Mouse (Mus musculus): ENCODE measurements around the gene Slit3. TPM values are rescaled to one million over a fixed set of nuclear protein-coding genes. Genes with fewer than 3 reads are reported as not detected.

Gene Slit3
- polyA plus RNA-seq, 2 experiments: 32.9 to 33.0 TPM

GRCm38 (mm10) chr11:35366611-35367010 is 245.6 kb downstream of the Slit3 start:
- no peaks in the 10 kb centered on the region for H3K9me3 ChIP-seq (ENCODE audit: control insufficient read depth, low read length)
- peaks cover 33% of the 10 kb centered on the region for H3K4me1 ChIP-seq (ENCODE audit: control insufficient read depth, insufficient read depth, low read length)
- no peak overlapping the region for H3K4me2 ChIP-seq (replicated peaks; ENCODE audit: low read depth, low read length, severe bottlenecking)
- WGBS: 84% methylated on average over 4 of the region's 4 CpGs
- ATAC-seq (ENCODE audit: low FRiP score, low read depth): no peak
- H3K27me3 ChIP-seq (ENCODE audit: control insufficient read depth, insufficient read depth, low read length): no peaks in the 10 kb centered on the region
- TF ChIP-seq POLR2A (IDR thresholded peaks at IDR 0.05; ENCODE audit: borderline replicate concordance, extremely low read depth, insufficient read depth, insufficient read length): no peak
- H3K4me3 ChIP-seq (replicated peaks; ENCODE audit: low read length): no peak overlapping the region
- no peak for DNase-seq (ENCODE audit: low spot score)
- no peak overlapping the region for H3K27ac ChIP-seq (replicated peaks; ENCODE audit: low read depth, low read length)
- no peaks in the 10 kb centered on the region for H3K36me3 ChIP-seq (ENCODE audit: control insufficient read depth, insufficient read depth, low read length)
- H3K9ac ChIP-seq (ENCODE audit: low read depth, low read length, severe bottlenecking): no peak overlapping the region

DNA sequence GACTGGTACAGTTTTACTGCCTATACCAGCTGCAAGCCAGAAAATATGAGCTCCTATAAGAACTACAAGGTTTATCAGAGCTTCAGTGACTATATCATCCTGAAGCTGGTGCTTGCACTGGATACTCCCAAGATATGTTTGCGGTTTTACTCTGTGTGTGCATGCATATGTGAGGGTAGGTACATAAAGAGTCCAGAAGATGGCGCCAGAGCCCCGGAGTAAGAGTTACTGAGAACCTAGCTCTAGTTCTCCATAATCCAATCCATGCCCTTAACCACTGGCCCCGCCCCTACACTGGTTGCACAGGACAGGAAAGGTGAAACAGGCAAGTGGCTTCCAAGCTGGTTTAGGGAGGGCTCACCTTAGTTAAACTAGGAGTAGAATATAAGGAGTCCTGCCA is 246.2 kb downstream of the Slit3 start:
- no peaks in the 10 kb centered on the region for H3K27me3 ChIP-seq (ENCODE audit: control insufficient read depth, insufficient read depth, low read length)
- H3K36me3 ChIP-seq (ENCODE audit: control insufficient read depth, insufficient read depth, low read length): no peaks in the 10 kb centered on the region
- H3K4me3 ChIP-seq (replicated peaks; ENCODE audit: low read length): no peak overlapping the region
- no peak overlapping the region for H3K9ac ChIP-seq (ENCODE audit: low read depth, low read length, severe bottlenecking)
- ATAC-seq (ENCODE audit: low FRiP score, low read depth) (no peak), DNase-seq (ENCODE audit: low spot score) (no peak)
- 86% methylated on average over 4 of the region's 4 CpGs for whole genome bisulfite sequencing
- H3K27ac ChIP-seq (replicated peaks; ENCODE audit: low read depth, low read length): no peak overlapping the region
- no peak for TF ChIP-seq POLR2A (IDR thresholded peaks at IDR 0.05; ENCODE audit: borderline replicate concordance, extremely low read depth, insufficient read depth, insufficient read length)
- H3K4me2 ChIP-seq (replicated peaks; ENCODE audit: low read depth, low read length, severe bottlenecking): no peak overlapping the region
- peaks cover 28% of the 10 kb centered on the region for H3K4me1 ChIP-seq (ENCODE audit: control insufficient read depth, insufficient read depth, low read length)
- 0 out of 2 replicates have a peak, but pooled peaks cover under 1% of the 10 kb centered on the region for H3K9me3 ChIP-seq (ENCODE audit: control insufficient read depth, low read length)

GRCm38 (mm10) chr11:35369964-35370363 is 248.9 kb downstream of the Slit3 start:
- Histone ChIP-seq H3K27me3 (ENCODE audit: control insufficient read depth, insufficient read depth, low read length) (no peaks in the 10 kb centered on the region), H3K4me2 (replicated peaks; ENCODE audit: low read depth, low read length, severe bottlenecking) (no peak overlapping the region), H3K9ac (ENCODE audit: low read depth, low read length, severe bottlenecking) (no peak overlapping the region), H3K4me3 (replicated peaks; ENCODE audit: low read length) (no peak overlapping the region), H3K27ac (replicated peaks; ENCODE audit: low read depth, low read length) (no peak overlapping the region), H3K9me3 (ENCODE audit: control insufficient read depth, low read length) (peaks cover 5% of the 10 kb centered on the region; the same call in 1 of the 2 replicates), H3K36me3 (ENCODE audit: control insufficient read depth, insufficient read depth, low read length) (no peaks in the 10 kb centered on the region), H3K4me1 (ENCODE audit: control insufficient read depth, insufficient read depth, low read length) (peaks cover 22% of the 10 kb centered on the region; the same call in 1 of the 2 replicates)
- DNase-seq (ENCODE audit: low spot score): no peak
- no peak for ATAC-seq (ENCODE audit: low FRiP score, low read depth)
- 28% methylated on average over 7 of the region's 7 CpGs for WGBS
- TF ChIP-seq POLR2A (IDR thresholded peaks at IDR 0.05; ENCODE audit: borderline replicate concordance, extremely low read depth, insufficient read depth, insufficient read length): no peak

GRCm38 (mm10) chr11:35370705-35371104 is 249.7 kb downstream of the Slit3 start:
- DNase-seq (ENCODE audit: low spot score) (no peak), ATAC-seq (ENCODE audit: low FRiP score, low read depth) (no peak)
- Histone ChIP-seq H3K27ac (replicated peaks; ENCODE audit: low read depth, low read length) (no peak overlapping the region), H3K27me3 (ENCODE audit: control insufficient read depth, insufficient read depth, low read length) (no peaks in the 10 kb centered on the region), H3K4me3 (replicated peaks; ENCODE audit: low read length) (no peak overlapping the region), H3K4me2 (replicated peaks; ENCODE audit: low read depth, low read length, severe bottlenecking) (no peak overlapping the region), H3K36me3 (ENCODE audit: control insufficient read depth, insufficient read depth, low read length) (no peaks in the 10 kb centered on the region), H3K9ac (ENCODE audit: low read depth, low read length, severe bottlenecking) (no peak overlapping the region), H3K4me1 (ENCODE audit: control insufficient read depth, insufficient read depth, low read length) (peaks cover 20% of the 10 kb centered on the region; the same call in 1 of the 2 replicates), H3K9me3 (ENCODE audit: control insufficient read depth, low read length) (peaks cover 5% of the 10 kb centered on the region; the same call in 1 of the 2 replicates)
- TF ChIP-seq POLR2A (IDR thresholded peaks at IDR 0.05; ENCODE audit: borderline replicate concordance, extremely low read depth, insufficient read depth, insufficient read length): no peak
- WGBS: 17% methylated on average over 5 of the region's 5 CpGs

GRCm38 (mm10) chr11:35372410-35372809 is 251.4 kb downstream of the Slit3 start:
- 96% methylated on average over 3 of the region's 3 CpGs for WGBS
- no peak for DNase-seq (ENCODE audit: low spot score)
- no peak for ATAC-seq (ENCODE audit: low FRiP score, low read depth)

More at GRCm38 (mm10) chr11:35372410-35372809, 251.4 kb downstream of the Slit3 start:
- no peak overlapping the region for H3K27ac ChIP-seq (replicated peaks; ENCODE audit: low read depth, low read length)
- H3K4me1 ChIP-seq (ENCODE audit: control insufficient read depth, insufficient read depth, low read length): peaks cover 20% of the 10 kb centered on the region; the same call in 1 of the 2 replicates
- no peak overlapping the region for H3K4me3 ChIP-seq (replicated peaks; ENCODE audit: low read length)
- H3K27me3 ChIP-seq (ENCODE audit: control insufficient read depth, insufficient read depth, low read length): no peaks in the 10 kb centered on the region
- no peak for TF ChIP-seq POLR2A (IDR thresholded peaks at IDR 0.05; ENCODE audit: borderline replicate concordance, extremely low read depth, insufficient read depth, insufficient read length)
- no peak overlapping the region for H3K9ac ChIP-seq (ENCODE audit: low read depth, low read length, severe bottlenecking)
- no peak overlapping the region for H3K4me2 ChIP-seq (replicated peaks; ENCODE audit: low read depth, low read length, severe bottlenecking)
- no peaks in the 10 kb centered on the region for H3K36me3 ChIP-seq (ENCODE audit: control insufficient read depth, insufficient read depth, low read length)
- peaks cover 5% of the 10 kb centered on the region; the same call in 1 of the 2 replicates for H3K9me3 ChIP-seq (ENCODE audit: control insufficient read depth, low read length)

All from limb, embryonic 14.5 days (tissue).